Comparison of ENCODE assay signal across 10 mouse cellular contexts in genomic region chr11:85885665-85886428, GRCm38 (mm10). TPM values are rescaled to one million over a fixed set of nuclear protein-coding genes. Genes with fewer than 3 reads are reported as not detected.
A peak's percentile ranks its signal among the peaks of the same experiment; 100 is the strongest.
DNase-seq lines count a peak whose midpoint lies in the region; ATAC-seq and TF ChIP-seq lines count a peak whose summit lies in the region.
"Had no signal": no experiment of that assay in that cellular context is flagged by ENCODE, and none has a peak within 500 bp of the region (broad histone marks: within the 10 kb centered on the region; RNA-seq: fewer than 3 reads in every experiment).

Gene Tbx4, plus strand, starts transcription at chr11:85886422.

- no peak within 1 kb of the TSS for H3K9ac ChIP-seq in forebrain, postnatal 0 days
- H3K9ac ChIP-seq in forebrain, embryonic 14.5 days (ENCODE audit: low read length), result no peak within 1 kb of the TSS
- no peak within 1 kb of the TSS for H3K9ac ChIP-seq in midbrain, embryonic 13.5 days (replicated peaks)
- H3K9ac ChIP-seq in midbrain, embryonic 14.5 days (replicated peaks; ENCODE audit: low read length), result no peak within 1 kb of the TSS

- H3K27me3 ChIP-seq in forebrain, postnatal 0 days (ENCODE audit: insufficient read depth, low read length), result peaks cover 66% of the 10 kb centered on the region
- H3K27me3 ChIP-seq in forebrain, embryonic 14.5 days (replicated peaks; ENCODE audit: control insufficient read depth, insufficient read depth, low read length), result peaks cover 44% of the 10 kb centered on the region
- peaks cover 87% of the 10 kb centered on the region for H3K27me3 ChIP-seq in midbrain, embryonic 13.5 days
- peaks cover 71% of the 10 kb centered on the region for H3K27me3 ChIP-seq in midbrain, embryonic 14.5 days (ENCODE audit: control insufficient read depth, insufficient read depth, low read length)
- H3K27me3 ChIP-seq in limb, embryonic 10.5 days (ENCODE audit: low read depth, poor library complexity, severe bottlenecking), result peaks cover 72% of the 10 kb centered on the region

- H3K4me1 ChIP-seq in forebrain, postnatal 0 days (ENCODE audit: insufficient read depth), result no peaks in the 10 kb centered on the region
- no peaks in the 10 kb centered on the region for H3K4me1 ChIP-seq in forebrain, embryonic 14.5 days (ENCODE audit: control insufficient read depth, insufficient read depth, low read length)
- H3K4me1 ChIP-seq in midbrain, embryonic 13.5 days (replicated peaks), result peaks cover 14% of the 10 kb centered on the region
- H3K4me1 ChIP-seq in midbrain, embryonic 14.5 days (ENCODE audit: control insufficient read depth, insufficient read depth, low read length), result no peaks in the 10 kb centered on the region
- H3K4me1 ChIP-seq in limb, embryonic 10.5 days, result peaks cover 71% of the 10 kb centered on the region

- no peak; the same call in 1 of the 2 replicates for ATAC-seq in forebrain, postnatal 0 days
- no peak for ATAC-seq in forebrain, embryonic 14.5 days
- ATAC-seq in midbrain, embryonic 13.5 days, result peak; percentile 37
- ATAC-seq in midbrain, embryonic 14.5 days (ENCODE audit: low FRiP score, low TSS enrichment), result no peak

- H3K4me3 ChIP-seq in forebrain, postnatal 0 days (ENCODE audit: low read depth, low read length), result no peak within 1 kb of the TSS
- no peak within 1 kb of the TSS for H3K4me3 ChIP-seq in forebrain, embryonic 14.5 days (ENCODE audit: low read depth, low read length)
- no peak within 1 kb of the TSS for H3K4me3 ChIP-seq in midbrain, embryonic 13.5 days (replicated peaks)
- H3K4me3 ChIP-seq in midbrain, embryonic 14.5 days (replicated peaks; ENCODE audit: low read depth, low read length), result no peak within 1 kb of the TSS
- peak within 1 kb of the TSS; percentile 63 for H3K4me3 ChIP-seq in limb, embryonic 10.5 days

- H3K9me3 ChIP-seq in forebrain, postnatal 0 days (ENCODE audit: low read length), result no peaks in the 10 kb centered on the region
- no peaks in the 10 kb centered on the region for H3K9me3 ChIP-seq in forebrain, embryonic 14.5 days (replicated peaks; ENCODE audit: control insufficient read depth, low read length)
- H3K9me3 ChIP-seq in midbrain, embryonic 13.5 days, result no peaks in the 10 kb centered on the region
- no peaks in the 10 kb centered on the region for H3K9me3 ChIP-seq in midbrain, embryonic 14.5 days (ENCODE audit: control insufficient read depth, low read length)
- H3K9me3 ChIP-seq in limb, embryonic 10.5 days (replicated peaks), result no peaks in the 10 kb centered on the region

- WGBS in forebrain, postnatal 0 days, result 18% methylated on average over 22 of the region's 28 CpGs
- 9% methylated on average over 24 of the region's 28 CpGs for WGBS in forebrain, embryonic 14.5 days
- 11% methylated on average over 22 of the region's 28 CpGs for WGBS in midbrain, embryonic 13.5 days
- 11% methylated on average over 25 of the region's 28 CpGs for WGBS in midbrain, embryonic 14.5 days
- 6% methylated on average over 22 of the region's 28 CpGs for WGBS in limb, embryonic 10.5 days

- TF ChIP-seq CTCF in forebrain, postnatal 0 days (IDR thresholded peaks at IDR 0.05; ENCODE audit: low read depth), result no peak

- DNase-seq in forebrain, postnatal 0 days, result peak; percentile 1
- no peak for DNase-seq in forebrain, embryonic 14.5 days (ENCODE audit: low spot score)
- DNase-seq in midbrain, embryonic 14.5 days, result no peak
- DNase-seq in limb, embryonic 10.5 days (ENCODE audit: low spot score), result peak; percentile 67
- DNase-seq in lung, postnatal 4 days, result peak; percentile 74 to 86
- DNase-seq in frontal cortex, postnatal 36 days (ENCODE audit: low spot score in 2 of 2), result no peak
- no peak for DNase-seq in cerebellum, adult 18-20 months
- DNase-seq: B cell, adult 2 months; right cerebral cortex, adult 18-20 months had no signal

- H3K27ac ChIP-seq in forebrain, postnatal 0 days (ENCODE audit: low read depth, low read length), result no peak within 1 kb of the TSS
- no peak within 1 kb of the TSS for H3K27ac ChIP-seq in forebrain, embryonic 14.5 days (ENCODE audit: low read depth, low read length)
- H3K27ac ChIP-seq in midbrain, embryonic 13.5 days, result no peak within 1 kb of the TSS
- H3K27ac ChIP-seq in midbrain, embryonic 14.5 days (replicated peaks; ENCODE audit: low read depth, low read length), result no peak within 1 kb of the TSS
- H3K27ac ChIP-seq in limb, embryonic 10.5 days, result peak within 1 kb of the TSS; percentile 97

- H3K4me2 ChIP-seq in forebrain, postnatal 0 days (ENCODE audit: low read depth), result no peak within 1 kb of the TSS
- H3K4me2 ChIP-seq in forebrain, embryonic 14.5 days (ENCODE audit: low read length), result no peak within 1 kb of the TSS
- no peak within 1 kb of the TSS for H3K4me2 ChIP-seq in midbrain, embryonic 13.5 days (replicated peaks)
- H3K4me2 ChIP-seq in midbrain, embryonic 14.5 days (ENCODE audit: low read length), result no peak within 1 kb of the TSS

- no peaks in the 10 kb centered on the region for H3K36me3 ChIP-seq in forebrain, postnatal 0 days (ENCODE audit: insufficient read depth)
- H3K36me3 ChIP-seq in forebrain, embryonic 14.5 days (ENCODE audit: control insufficient read depth, insufficient read depth, low read length), result no peaks in the 10 kb centered on the region
- no peaks in the 10 kb centered on the region for H3K36me3 ChIP-seq in midbrain, embryonic 13.5 days
- H3K36me3 ChIP-seq in midbrain, embryonic 14.5 days (ENCODE audit: control insufficient read depth, insufficient read depth, low read length), result no peaks in the 10 kb centered on the region
- peaks cover 10% of the 10 kb centered on the region; the same call in 1 of the 2 replicates for H3K36me3 ChIP-seq in limb, embryonic 10.5 days

RNA-seq across cellular contexts. Expression of gene Tbx4, which starts in this region (rescaled TPM):
- 0.15 and 0.33 TPM in 2 replicates for total RNA-seq in forebrain, postnatal 0 days (2014; rRNA removed)
- polyA plus RNA-seq in forebrain, postnatal 0 days (2015; fragmentation: Nextera tagmentation; extraction: Ambion mirVana), result 0.19 TPM in 2 replicates
- polyA plus RNA-seq in forebrain, embryonic 14.5 days (2014; fragmentation: Nextera tagmentation; extraction: Ambion mirVana), result 0.11 and 0.13 TPM in 2 replicates
- polyA plus RNA-seq in midbrain, embryonic 13.5 days (2015; fragmentation: Nextera tagmentation; extraction: Ambion mirVana), result 0.20 and 0.26 TPM in 2 replicates
- polyA plus RNA-seq in midbrain, embryonic 14.5 days (2014; fragmentation: Nextera tagmentation; extraction: Ambion mirVana), result 0.21 and 0.22 TPM in 2 replicates
- 23.5 and 49.0 TPM in 2 replicates for polyA plus RNA-seq in limb, embryonic 10.5 days (2016; fragmentation: Nextera tagmentation; extraction: Ambion mirVana)

Comparison
In these comparisons a context has a peak if more than half of its experiments do, and no peak if none do; other contexts are left out.
1. RNA of gene Tbx4 (polyA plus RNA-seq): 23.5 to 49.0 TPM in limb, embryonic 10.5 days; 0.21 to 0.22 TPM in midbrain, embryonic 14.5 days, 0.20 to 0.26 TPM in midbrain, embryonic 13.5 days, 0.19 TPM in forebrain, postnatal 0 days and 0.11 to 0.13 TPM in forebrain, embryonic 14.5 days; every median in the first group is over 10 times any median in the second.
2. Peak in DNase-seq in forebrain, postnatal 0 days; RNA of the gene not detected or under 1 TPM.
3. Peak in ATAC-seq in midbrain, embryonic 13.5 days; RNA of the gene not detected or under 1 TPM.
4. DNase-seq: peak in limb, embryonic 10.5 days (single experiment) and lung, postnatal 4 days (2 of 2); none in forebrain, embryonic 14.5 days (single experiment), midbrain, embryonic 14.5 days (single experiment), frontal cortex, postnatal 36 days (0 of 2) and cerebellum, adult 18-20 months (0 of 2).